Mouse (Mus musculus): ENCODE data around the gene Epn2.

The Epn2 gene

GRCm38 (mm10) chr11:61468534-61468933, 111.0 kb downstream of the Epn2 start:
- in situ Hi-C loops (cut with MboI, MseI): loop anchor here (5.0 kb wide), 1 partner anchor 36 kb away; no protein-coding TSS in a partner anchor

Data from regulatory T cell (primary cell).